Mouse (Mus musculus) MEL (cell line): ENCODE results near the gene Crybb1.

Source experiments
- CTCF ChIP-seq, 3 experiments: IDR thresholded peaks in 2 of 3; conservative IDR thresholded peaks in 1 of 3; 2 replicates each; pipeline ENCODE4 v1.5.1; 2011 to 2012; ENCODE audit warnings: low read length in 3 of 3, low read depth in 2 of 3, mild to moderate bottlenecking in 2 of 3, improper control_type of control experiment in 1 of 3, inconsistent platforms in 1 of 3, mixed read lengths in 1 of 3, moderate library complexity in 1 of 3; ENCODE audit not compliant: control insufficient read depth in 1 of 3, insufficient read depth in 1 of 3, poor library complexity in 1 of 3, severe bottlenecking in 1 of 3
- GABPA ChIP-seq: IDR thresholded peaks from 2 replicates; pipeline ENCODE4 v1.6.1; 2012; ENCODE audit warnings: low read depth, mild to moderate bottlenecking, inconsistent platforms, low read length, improper control_type of control experiment, moderate library complexity
- GATA1 ChIP-seq: IDR thresholded peaks from 2 replicates; pipeline ENCODE4 v1.6.1; 2011; ENCODE audit warnings: low read depth, low read length, improper control_type of control experiment
- MAFK ChIP-seq: IDR thresholded peaks from 2 replicates; pipeline ENCODE4 v1.6.1; 2011; ENCODE audit warnings: low read depth, mild to moderate bottlenecking, low read length, improper control_type of control experiment, borderline replicate concordance
- MAZ ChIP-seq: IDR thresholded peaks from 2 replicates; pipeline ENCODE4 v1.6.1; 2012; ENCODE audit warnings: low read depth, mild to moderate bottlenecking, inconsistent platforms, low read length, improper control_type of control experiment

DNA sequence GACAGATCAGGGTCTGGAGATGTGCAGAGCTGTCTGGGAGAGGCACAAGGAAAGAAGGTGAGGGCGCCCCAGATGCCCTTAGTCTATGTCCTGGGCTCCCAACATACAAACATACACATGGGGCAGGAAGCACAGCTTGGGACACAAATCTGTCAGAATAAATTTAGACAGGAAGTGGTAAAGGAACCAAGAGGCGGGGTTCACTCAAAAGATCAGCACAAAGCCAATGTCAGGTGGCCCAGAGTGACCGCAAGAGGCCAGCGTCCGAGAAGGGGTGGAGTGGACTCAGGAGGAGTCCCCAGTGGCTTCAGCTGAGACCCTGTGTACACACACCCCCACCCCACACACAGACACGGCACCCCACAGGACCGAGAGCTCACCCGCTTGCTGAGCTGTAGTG lies 35.4 kb upstream of the Crybb1 start:
- TF ChIP-seq CTCF (IDR thresholded peaks at IDR 0.05 in 2 of 3, conservative IDR thresholded peaks at IDR 0.05 in 1 of 3; ENCODE audit: control insufficient read depth in 1 of 3, insufficient read depth in 1 of 3, low read depth in 2 of 3, low read length in 3 of 3, poor library complexity in 1 of 3, severe bottlenecking in 1 of 3) (no peak), GABPA (no peak), GATA1 (no peak), MAZ (no peak), MAFK (no peak)
